Mouse (Mus musculus): ENCODE results near the gene Mllt11.

DNA sequence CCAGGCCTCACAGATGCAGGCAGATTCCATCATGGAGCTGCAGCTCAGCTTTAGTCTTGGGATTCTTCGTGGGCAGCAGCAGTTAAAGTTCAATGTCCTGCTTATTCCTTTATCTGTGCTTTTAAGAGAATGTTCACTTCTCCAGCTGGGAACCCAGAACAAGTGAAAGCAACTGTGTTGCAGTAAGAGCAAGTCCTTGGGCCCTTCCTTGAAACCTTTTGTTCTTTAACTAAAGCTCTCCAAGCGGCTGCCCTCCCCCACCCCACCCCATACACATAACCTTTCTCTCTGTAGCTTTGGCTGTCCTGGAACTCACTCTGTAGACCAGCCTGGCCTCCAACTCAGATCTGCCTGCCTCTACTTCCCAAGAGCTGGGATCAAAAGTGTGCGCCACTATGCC, 55.5 kb downstream of the Mllt11 start:
- TF ChIP-seq CTCF (IDR thresholded peaks at IDR 0.05; ENCODE audit: insufficient read depth, low read depth, low read length): no peak
- TF ChIP-seq POLR2A (IDR thresholded peaks at IDR 0.05; ENCODE audit: insufficient read depth, low read depth, low read length): no peak
